Mouse (Mus musculus) spleen, embryonic (tissue): ENCODE measurements around the gene Gin1.
"Not testable (repeated sequence)": the region's sequence is repeated elsewhere in the genome, so short reads cannot be mapped to it uniquely, and the experiment has no call there.

Experiments
- CTCF ChIA-PET: fragments of 350-600 bp; sonication (Branson Sonifier 250); formaldehyde crosslinking; loops from one replicate; lab custom pipeline; 2022; lab: Charles Lee

Gin1 gene

DNA sequence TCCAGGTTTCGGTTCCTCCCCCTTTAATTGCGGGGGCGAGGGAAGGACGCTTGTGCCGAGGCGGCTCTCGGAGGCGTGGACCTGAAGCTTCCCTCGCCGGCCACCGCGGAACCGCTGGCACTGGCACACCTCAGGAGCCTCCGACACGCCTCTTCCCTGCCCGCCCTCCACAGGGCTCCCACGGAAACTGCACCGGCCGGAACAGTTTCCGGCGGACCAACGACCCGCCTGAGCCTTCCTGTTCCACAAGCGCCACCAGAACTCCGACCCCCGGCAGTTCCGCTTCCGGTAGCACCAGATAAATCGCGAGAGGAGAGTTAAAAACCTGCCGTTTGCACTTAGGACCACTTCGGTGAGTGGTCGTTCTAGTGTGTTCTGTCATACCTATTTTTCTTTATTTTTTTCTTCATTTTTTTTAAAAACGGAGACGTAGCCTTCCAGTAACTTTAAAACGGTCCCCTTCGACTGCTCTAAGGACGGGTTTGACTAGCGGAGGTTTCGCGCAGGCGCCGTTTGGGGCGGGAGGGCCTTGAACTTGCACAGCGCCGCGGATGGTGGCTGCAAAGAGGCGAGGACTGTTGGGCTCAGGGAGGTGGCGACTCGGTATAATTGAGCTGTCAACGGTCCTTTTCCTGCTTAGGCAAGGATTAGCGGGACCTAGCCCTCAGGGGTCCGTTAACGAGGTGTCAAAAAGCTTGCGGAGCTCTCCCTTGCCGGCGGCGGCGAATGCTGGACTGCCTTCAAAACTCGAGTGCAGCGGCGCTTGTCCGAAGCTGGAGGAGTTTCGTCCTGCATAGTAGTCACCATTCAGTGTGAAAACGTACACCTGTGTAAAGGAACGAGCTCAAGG is at the start of gene Gin1, which contains the start of gene Ppip5k2:
Gene Gin1 (plus strand): TSS at position 269 of the 850 bp plus-strand sequence.
Gene Ppip5k2 (minus strand): TSS at position 508 of the 850 bp plus-strand sequence.
- CTCF ChIA-PET = interaction anchor here (0.7 to 1.3 kb wide), 2 partner anchors 36 to 110 kb away, joined by 3 to 4 read pairs; no protein-coding TSS in a partner anchor

DNA sequence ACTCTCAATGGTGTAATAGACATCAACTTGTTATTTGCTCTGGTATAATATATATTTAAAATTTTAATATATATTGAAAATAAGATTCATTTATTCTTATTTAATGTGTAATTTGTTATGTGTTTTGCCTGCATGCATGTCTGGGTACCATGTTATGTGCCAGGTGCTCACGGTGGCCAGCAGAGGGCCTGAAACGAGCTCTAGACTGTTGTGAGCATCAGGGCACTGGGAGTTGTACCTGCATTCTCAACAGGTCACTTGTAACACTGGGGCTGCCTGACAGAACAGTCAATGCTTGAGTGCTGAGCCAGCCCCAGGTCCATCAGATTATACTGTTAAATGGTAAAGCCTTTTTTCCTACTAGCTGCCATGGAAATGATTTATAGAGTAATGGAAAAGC is 43.2 kb upstream of the Gin1 start:
- CTCF ChIA-PET = interaction anchor here (0.5 kb wide), 1 partner anchor 55 kb away, joined by 3 read pairs; no protein-coding TSS in a partner anchor

DNA sequence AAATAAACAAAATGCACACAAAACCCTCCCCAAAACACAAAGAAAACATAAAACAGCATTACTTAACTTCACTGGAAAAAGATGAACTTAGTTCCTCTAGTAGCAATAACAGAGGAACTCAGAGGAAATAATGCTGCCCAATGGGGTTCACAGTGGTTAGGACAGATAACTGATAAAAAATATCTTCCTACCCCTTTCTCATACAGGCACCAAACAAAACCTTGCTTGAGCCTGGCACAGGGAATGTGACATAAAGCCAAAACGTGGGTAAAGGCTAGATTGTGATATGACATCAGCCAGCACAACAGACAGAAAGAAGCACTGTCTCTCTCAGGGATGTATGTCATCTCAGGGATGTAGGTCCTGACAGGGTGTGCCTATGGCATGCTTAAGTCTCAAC is 40.6 kb upstream of the Gin1 start:
- CTCF ChIA-PET = no interaction called here

DNA sequence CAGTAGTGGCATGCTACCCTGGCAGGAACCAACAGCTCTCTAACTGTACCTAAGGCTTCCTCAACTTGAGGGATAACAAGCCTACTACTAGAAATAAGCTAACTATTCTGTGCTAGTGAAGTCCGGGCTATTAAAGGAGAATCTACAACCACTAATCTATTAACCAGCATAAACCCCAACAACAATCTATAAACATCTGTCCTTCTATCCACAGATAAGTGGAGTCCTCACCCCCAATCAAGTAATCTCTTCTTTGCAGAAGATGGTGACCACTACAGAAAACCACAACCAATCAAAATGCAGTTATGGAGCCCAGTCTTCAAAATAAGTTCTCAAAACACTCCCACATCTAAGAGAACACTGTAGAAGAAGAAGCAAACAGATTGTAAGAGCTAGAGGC is 26.9 kb upstream of the Gin1 start:
- CTCF ChIA-PET = no interaction called here

DNA sequence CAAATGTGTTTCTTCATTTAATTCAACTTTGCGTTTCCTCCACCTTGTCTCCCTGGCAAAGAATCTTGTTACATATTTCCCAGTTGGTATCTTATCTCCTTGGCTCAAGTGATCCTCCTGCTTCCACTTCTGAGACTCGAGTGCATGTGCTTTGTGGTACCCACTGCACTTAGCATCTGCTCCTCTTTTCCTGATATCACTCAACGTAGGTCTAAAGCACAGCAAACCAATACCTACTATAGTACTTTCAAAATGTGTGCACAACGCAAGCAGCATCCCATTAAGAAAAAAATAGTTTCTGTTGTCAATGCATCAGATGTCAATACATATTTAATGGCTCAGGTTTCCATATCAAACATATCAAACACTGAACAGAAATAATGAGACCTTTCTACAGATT is 24.3 kb upstream of the Gin1 start:
- CTCF ChIA-PET = no interaction called here

DNA sequence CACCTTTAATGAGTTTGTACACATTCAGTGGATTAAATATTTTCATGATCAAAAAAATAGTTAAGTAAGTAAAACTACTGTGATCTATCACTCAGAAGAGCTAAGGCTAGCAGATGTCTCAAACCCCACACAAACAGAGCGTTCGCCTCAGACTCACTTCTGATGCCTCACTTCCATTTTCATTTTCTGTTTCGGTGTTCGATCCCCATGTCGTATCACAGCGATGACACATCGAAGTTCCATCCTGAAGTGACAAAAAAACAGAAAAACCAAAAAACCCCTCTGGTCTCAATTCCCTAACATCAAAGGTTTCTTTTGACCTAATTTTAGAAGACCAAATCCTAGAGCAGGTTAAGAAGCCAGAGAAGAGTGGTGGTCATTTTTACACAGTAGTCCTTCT is 23.7 kb upstream of the Gin1 start:
- CTCF ChIA-PET = no interaction called here

DNA sequence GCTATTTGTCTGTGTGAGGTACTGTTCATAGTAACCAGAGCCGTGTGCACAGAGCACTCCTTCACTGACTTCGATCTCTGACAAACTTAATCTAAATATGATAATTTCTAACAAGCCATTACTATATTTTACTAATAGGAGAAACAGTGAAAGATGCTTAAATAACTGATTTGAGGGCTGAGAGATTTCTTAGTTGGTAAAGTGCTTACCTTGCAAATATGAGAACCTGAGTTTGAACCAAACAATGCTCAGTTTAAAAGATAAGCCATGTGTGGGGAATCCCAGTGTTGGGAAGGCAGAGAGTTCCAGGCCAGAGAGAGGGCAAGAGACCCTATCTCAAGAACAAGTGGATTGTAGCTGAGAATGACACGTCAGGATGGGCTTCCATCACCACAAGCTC is 21.8 kb upstream of the Gin1 start:
- CTCF ChIA-PET = no interaction called here

DNA sequence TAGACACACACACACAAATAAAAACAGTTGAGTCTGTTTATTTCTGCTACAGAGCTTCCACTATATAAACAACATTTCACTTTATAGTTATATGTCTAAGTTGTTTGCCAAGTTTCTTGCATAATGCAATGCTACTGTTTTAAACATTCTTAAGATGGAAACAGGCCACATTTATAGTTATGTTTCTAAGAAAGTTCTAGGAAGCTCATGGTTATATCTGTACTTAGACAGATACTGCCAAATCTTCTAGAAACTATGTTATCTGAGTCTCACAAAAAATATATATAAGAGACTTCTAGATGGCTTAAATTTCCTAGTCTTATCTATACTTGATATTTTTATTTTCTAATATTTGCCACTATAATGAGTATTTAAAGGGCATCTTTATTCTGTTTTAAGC is 16.8 kb upstream of the Gin1 start:
- CTCF ChIA-PET = no interaction called here

DNA sequence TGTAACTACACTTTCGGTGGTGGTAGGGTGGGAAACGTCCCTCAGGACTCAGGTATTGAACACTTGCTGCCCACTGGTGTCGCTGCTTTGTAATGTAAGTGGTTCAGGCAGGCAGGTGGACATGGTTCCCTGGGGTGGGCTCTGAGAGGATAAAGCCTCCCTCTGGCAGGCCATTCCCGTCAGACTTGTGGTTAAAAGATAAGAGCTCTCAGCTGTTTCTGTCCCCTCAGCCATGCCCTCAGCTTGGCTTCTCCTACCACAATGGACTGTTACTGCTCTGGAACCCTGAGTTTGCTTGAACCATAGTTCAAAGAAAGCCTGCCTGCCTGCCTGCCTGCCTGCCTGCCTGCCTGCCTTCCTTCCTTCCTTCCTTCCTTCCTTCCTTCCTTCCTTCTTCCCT is 15.6 kb upstream of the Gin1 start:
- CTCF ChIA-PET = no interaction called here

DNA sequence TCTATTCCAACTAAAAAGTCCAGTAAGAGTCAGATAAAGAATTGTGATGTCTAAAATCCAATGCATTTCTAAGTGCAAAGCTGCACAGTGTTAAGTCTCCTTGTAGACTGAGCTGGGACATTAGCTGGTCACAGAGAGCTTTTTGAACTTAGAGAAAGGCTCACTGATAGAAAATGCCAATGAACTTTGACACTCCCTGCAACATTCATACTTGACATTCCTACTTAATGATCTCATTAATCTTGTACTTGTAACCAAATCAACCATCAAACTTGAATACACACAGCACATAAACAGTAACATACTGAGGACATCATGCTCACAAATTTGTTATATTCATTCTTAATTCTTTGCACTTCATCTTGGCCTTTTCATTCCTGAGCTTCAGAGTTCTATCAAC is 10.1 kb upstream of the Gin1 start:
- CTCF ChIA-PET = no interaction called here

DNA sequence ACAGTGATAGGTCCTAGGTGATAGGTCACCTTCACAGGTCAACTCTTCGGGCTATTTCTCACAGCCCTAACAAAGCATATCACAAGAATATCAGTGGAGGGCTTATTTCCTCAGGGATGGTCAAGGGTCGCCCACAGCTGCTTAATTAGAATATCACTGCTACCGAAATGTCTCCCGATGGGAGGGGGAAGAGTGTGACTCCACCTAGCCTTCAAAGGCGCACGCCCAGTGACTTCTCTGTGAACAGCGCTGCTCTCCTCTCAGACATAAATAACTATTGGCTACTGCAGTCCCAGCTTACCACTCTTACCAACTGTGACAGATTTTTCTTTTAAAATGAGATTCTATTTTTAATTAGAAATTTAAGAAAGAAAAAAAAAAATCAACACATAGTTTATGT is 9.4 kb upstream of the Gin1 start:
- CTCF ChIA-PET = no interaction called here

DNA sequence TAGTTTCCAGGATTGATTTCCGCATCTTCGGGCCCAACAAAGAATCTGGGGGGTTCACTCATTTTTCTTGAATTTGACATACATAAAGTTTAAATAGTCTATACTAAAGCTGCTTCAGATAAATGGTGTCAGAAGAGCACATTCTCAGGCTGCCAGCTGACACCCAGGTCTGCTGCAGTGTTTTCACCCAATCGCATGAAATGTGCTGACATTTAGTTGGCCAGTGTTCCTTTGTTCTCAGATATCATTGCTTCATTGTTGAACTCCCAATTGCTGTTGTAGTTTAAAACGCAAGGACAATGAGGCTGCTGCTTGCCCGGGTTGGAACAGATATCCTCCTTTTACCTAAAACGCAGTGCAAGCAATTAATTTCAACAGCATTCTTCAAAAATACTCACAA is 8.5 kb upstream of the Gin1 start:
- CTCF ChIA-PET = no interaction called here

DNA sequence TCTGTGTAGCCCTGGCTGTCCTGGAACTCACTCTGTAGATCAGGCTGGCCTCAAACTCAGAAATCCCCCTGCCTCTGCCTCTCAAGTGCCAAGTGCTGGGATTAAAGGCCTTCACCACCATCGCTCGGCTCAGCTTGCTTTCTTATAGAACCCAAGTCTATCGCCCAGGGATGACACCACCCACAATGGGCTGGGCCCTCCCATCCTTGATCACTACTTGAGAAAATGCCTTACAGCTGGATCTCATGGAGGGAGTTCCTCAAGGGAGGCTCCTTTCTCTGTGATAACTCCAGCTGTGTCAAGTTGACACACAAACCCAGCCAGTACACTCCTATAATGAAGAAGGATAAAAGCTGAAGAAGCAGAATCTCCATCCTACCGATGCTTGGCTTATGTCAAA is 4.3 kb upstream of the Gin1 start:
- CTCF ChIA-PET = not testable (repeated sequence)

DNA sequence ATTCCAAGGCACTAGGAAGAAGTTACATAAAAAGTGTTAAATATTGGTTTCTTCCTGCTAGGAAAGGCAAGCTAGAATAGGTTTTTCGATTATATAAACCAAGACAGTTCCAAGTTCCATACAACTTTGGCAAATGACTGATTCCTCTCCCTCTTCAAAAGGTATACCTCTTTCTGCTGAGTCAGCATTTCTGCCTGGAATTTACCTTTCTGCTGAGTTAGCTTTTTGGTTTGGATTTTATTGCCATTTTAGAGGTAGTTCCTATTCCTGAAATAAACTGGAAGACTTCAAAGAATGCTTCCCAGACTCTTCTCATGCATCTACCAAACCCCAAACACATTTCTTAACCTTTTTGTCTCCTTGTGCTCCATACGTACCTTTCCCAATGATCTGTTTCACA is 1.9 kb upstream of the Gin1 start:
- CTCF ChIA-PET = interaction anchor here (0.6 kb wide), 1 partner anchor 188 kb away, joined by 3 read pairs; no protein-coding TSS in a partner anchor

DNA sequence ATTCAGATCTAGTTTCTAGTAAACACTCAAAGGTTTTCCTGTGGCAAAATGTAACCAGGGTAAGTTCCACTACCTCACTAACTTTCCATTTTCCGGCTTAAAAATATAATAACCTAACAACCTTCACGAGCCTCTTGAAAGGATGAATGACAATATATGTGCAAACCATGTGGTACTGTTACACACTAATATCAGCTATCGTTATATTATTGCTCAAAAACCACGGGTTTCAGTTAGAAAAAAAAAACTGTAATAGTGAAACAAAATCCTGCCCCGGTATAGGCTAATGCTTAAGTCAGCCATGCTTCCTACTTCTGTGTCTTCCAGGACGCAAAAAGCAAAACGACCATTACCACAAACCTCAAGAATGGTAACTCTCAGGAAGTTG is 1.1 kb upstream of the Gin1 start:
- CTCF ChIA-PET = no interaction called here

DNA sequence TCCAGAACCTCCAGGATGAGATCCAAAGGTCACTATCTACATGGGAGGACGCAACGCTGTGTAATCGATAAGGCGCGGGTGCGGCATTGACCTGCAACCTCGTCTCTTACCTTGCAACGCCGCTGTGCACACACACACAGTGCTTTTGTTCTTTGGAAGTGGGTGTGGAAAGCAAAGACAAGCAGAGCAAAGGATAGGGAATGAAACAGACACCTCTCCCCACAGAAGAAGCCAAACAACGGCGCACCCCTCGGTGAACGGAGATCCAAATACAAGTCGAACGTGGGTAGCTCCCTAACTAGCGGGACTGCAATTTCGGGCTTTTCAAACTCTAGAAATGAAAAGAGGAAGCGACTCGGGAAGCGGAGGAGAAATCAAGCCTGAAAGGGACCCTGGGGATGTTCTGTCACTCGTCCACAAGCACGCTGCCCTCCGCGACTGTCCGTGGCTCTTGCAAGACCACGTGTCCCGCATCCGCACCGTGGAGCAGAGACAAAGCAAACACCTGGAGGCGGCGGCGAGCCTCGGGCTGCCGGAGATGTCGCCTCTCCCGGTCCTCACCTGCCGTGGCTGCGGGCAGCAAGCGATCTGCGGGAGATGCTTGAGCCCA is 573 bp upstream of the Gin1 start:
- CTCF ChIA-PET = no interaction called here

DNA sequence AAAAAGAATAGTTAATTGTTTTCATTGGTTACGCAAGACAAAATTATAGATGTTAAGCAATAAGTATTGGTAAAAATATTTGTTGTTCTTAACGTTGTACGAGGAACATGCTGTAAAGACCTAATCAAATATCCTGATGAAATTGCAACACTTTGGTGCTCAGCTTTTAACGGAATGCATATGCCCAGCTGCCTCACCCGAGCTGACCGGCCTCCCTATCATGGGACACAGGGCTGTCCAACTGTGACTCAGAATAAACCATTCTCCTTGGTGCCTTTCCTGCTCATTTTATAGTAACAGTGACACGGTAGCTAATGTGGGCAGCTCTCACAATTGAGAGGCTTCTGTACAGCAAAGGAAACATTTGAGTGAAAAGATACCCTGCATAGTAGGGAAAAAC is 1.1 kb downstream of the Gin1 start:
- CTCF ChIA-PET = interaction anchor here (1.3 kb wide), 1 partner anchor 111 kb away, joined by 4 read pairs; no protein-coding TSS in a partner anchor

DNA sequence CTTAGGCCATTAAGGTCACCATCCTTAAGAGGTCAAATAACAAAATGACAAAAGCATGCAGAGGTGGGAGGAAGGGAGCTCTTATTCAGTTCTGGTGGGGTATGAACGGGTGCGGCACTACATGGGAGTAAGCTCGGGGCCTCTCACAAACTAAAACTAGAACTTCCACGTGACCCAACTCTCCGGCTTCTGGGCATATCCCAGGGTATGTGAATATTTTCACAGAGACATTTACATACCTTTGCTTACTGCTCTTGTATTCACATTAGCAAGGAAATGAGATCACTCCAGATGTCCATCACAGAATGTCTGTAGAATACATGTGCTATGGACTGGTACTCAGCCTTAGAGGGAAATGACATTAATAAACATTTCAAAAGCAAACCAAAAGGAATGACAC is 1.8 kb downstream of the Gin1 start:
- CTCF ChIA-PET = no interaction called here

DNA sequence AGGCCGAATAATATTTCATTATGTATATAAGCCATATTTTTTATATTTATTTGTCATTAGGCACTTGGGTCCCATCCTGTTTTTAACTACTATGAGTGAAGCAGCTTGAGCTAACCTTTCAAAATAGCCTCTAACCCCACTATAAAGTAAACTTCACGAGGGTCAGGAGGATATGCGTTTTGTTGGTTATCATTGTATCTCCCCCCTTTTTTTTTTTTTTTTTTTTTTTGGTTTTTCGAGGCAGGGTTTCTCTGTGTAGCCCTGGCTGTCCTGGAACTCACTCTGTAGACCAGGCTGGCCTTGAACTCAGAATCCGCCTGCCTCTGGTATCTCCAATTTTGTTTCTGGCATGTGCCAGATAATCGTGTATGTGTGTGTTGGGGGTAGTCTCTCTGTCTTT is 3.4 kb downstream of the Gin1 start:
- CTCF ChIA-PET = interaction anchor here (0.6 kb wide), 1 partner anchor 78 kb away, joined by 11 read pairs; no protein-coding TSS in a partner anchor

DNA sequence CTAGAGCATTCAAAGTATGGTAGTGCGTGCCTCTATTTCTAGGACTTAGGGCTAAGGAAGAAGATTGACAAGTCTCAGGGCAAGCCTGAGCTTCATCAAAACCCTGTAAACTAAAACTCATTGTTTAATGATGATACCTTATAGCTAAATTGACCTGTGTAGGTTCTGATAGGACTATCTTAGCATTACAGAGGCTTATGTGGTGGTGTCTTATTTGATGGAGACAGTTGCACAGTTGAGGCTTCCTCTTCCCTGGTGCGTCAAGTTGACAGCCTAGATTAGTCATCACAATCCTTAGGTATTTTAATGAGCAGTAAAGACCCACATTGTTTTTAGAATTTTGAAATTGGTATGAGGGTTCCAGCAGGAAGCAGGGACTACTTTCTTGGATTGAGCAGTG is 4.0 kb downstream of the Gin1 start:
- CTCF ChIA-PET = no interaction called here

DNA sequence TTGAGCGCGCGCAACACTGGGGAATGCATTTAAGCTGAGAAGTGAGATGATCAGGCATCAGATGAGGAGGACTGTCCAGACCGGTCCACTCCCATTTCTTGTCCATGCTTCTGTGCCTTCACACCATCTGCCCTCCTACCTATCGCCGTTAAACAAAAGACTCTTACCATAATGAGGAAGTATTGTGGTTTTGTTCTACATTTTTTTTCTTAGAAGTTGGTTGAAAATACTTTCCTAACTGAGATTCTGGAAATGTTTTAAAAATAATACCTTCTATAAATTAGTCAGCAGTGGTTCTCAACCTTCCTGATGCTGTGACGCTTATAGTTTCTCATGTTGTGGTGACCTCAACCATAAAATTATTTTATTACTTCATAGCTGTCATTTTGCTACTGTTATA is 11.7 kb downstream of the Gin1 start:
- CTCF ChIA-PET = interaction anchor here (0.7 to 1.2 kb wide), 2 partner anchors 11 to 55 kb away, joined by 3 to 4 read pairs; no protein-coding TSS in a partner anchor

DNA sequence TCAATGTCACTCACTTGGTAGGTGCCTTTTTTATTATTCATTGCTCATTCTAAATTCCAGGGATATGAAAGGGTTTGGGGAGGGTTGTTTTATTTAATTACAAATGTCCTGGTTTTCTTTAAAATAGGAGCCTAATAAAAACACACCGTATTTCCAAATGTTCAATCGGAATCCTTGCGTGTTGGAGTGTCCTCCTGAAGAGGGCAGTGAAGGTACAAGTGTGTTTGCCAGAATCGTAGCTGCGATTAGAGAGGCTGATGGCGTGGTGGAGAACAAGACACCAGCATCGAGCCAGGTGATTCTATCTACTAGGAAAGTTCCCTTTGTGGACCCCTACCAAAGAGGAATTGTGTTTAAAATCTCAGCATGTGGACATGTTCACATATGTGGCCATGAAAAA is 15.0 kb downstream of the Gin1 start:
- CTCF ChIA-PET = no interaction called here
